Mouse (Mus musculus): ENCODE measurements around the gene H2afy.

Gene H2afy

DNA sequence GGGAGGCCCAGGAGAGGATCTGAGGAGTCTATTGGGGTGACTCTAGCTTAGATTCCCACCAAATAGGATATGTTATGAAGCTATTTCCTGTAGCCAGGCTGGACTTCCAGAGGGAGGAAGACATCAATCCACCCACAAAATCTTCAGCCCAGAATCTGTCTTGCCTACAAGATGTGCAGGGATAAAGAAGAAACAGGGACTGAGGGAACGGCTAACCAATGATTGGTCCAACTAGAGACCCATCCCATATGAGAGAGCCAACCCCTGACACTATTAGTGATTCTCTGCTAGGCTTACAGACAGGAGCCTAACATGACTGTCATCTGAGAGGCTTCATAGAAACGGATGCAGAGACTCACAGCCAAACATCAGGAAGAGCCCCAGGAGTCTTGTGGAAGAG, 7.9 kb upstream of the H2afy start:
- no peak for DNase-seq

DNA sequence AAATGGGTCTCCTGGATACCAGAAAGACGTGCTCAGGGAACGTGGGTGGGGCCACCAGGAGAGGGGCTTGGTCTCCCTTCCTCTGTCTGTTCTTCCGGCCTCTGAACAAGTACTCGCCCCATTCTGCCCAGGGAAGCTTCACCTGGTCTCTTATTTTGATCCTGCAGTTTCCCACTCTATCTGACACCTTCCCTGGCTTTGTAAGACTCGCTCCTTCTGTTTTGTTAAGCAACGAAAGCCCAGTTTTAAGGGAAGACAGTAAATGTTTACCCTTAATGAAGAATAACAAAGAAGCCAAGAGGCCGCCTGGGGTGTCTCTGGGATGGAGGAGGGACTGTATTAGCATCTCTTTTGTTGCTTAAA, 7.0 kb upstream of the H2afy start:
- no peak for DNase-seq

DNA sequence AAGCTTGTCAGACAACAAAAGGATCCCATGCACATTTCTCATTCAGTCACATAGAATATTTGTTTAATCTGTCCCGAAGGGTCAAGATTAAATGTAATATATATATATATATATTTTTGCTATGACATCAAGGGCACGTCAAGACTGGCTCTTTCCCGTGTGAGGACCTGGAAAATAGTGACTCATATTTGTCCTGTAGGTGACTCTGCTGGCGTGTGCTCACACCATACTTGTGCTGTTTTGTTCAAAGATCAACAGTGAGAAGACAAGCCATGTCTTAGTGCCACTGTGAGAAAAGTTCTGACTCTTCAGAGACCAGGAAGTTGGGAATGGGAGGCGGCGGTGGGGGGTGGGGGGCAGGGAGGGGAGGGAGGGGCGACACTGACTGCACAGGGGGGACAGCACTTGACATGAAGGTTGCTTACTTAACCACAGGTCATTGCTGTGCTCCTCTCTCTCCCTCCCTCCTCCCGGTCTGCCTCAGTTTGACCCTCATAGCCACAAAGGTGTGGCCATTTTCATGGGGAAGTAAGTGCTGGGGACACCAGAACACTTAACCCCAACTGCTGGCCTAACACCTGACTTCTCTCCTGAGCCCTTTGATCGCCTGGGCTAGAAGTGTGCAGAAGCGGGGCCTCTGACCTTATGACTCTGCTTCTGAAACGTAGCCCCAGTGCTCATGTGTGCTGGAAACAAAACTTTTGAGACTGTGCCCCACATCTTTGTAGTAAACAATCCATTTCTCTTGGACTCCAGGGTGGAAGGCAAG, 6.4 kb upstream of the H2afy start:
- no peak for DNase-seq

DNA sequence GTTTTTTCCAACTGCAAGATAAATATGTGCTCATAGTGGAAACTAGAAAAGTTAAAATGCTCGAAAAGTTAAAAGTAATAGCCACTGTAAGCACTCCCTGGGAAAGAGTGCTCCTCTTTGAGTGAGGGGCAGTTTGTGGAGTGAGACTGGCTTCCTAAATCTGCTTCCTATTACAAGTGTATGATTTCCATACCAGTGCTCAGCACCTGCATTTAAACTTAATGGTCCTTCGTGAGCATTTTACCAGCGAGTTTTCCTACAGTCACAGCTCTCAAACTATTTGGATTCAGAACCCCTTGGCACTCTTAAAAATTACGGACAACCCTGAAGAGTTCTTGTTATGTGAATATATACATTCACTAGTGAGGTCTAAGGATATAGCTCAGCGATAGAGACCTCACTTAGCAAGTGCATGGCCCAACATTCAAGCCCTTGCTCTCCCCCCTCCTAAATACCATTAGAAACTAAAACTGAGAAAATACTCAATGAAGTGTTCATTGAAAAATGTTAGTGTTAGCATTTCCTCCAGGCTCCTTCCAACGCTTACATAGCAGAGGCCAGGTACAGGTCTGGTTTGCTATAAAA, 3.1 kb upstream of the H2afy start:
- DNase-seq = no peak

DNA sequence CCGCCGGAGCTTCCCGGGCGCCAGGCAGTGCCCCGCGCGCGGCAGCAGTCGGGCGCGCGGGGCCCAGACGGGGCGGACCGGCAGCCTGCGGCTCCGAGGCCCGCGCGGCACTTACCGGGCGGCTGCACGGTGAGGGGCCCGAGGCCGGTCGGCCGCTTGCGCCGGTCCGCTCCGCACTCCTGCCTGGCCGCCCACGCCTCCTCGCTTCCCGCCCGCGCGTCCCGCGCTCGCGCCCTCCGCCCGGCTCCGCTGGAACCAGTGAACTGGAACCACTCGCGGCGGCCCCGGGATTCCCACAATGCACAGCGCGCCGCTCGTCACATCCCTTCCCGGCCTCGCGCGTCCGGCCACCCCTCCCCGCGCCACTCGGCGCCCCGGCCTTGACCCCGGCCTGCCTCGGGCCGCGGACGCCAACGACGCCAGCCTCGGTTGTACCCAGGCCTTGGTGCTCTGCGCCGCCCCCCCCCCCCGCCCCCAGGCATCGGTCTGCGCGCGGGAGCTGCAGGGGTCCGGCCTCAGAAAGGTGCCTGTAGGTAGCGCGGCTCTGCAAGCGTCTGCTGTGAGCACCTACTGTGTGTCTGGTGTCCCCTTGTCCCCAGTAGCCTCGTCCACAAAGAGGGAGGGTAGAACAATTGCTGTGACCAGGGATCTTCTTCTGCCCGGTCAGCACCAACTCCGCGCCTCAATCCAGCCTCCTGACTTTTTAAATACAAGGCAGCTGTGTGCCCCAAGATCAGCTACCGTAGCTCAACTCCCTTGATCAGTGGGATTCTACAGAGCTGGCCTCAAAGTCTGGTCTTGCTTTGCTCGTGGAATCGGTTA, 719 bp downstream of the H2afy start:
- DNase-seq = peak; percentile 93 to 95

DNA sequence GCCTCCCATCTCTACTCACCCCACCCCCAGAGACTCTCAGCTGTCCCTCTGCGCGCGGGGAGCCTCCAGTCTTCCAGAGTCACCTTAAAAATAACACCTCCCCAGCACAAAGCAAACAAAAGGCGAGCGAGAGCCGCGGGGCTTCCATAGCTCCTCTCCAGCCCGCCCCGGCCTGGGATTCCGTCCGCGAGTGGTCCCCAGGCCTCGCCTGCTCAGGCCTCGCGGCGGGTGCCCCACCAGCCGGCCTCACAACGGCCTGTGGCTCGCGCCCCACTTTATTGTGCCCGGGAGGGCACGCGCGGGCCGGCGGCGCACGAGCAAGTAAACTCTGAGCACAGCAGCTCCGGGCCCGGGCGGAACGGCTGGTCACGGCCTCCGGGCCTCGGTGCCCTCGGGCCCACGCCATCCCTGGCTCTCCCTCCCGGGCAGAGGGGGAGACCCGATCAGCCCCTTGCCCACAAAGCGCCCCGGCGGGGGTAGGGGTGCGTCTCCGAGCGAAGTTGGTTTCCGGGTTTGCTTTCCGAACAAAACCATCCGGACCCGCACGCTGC, 1.5 kb downstream of the H2afy start:
- peak; percentile 61 to 62 for DNase-seq

DNA sequence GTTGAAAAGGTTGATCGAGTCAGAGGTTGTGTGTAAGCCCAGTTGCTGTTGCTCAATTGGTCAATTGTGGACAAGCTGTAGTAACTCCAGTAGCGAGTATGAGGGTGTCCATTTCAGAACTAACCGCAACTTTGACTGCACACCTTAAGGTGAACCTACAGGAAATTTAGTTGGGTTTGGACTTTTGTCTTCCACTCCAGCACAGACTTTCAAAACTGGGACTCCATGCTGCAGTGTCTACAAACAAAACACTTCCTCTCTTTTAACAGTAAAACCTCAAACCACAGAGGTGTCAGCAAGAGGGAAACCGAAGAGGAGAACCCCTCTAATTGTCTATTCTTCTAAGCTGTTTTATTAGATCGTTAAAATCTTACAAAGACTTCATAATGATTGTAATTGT, 2.1 kb downstream of the H2afy start:
- DNase-seq = no peak

DNA sequence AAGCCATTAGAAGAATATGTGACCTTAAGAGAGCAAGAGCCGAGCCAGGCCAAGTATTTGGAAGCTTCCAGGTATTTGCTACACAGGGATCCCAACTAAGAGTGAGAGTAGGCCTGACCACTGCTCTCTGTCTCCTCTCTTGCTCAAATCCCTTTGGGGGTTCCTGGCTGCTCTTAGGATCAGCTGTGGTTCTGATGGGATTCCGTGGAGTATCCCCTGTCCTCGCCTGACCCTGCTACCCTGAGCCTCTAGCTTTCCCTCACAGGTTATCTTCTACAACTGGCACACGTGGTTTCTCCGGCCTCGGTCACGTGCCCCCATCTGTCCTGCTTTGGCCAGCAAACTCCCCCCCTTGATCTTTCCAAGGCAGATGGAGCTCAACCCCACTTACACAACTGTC, 3.2 kb downstream of the H2afy start:
- DNase-seq = no peak

DNA sequence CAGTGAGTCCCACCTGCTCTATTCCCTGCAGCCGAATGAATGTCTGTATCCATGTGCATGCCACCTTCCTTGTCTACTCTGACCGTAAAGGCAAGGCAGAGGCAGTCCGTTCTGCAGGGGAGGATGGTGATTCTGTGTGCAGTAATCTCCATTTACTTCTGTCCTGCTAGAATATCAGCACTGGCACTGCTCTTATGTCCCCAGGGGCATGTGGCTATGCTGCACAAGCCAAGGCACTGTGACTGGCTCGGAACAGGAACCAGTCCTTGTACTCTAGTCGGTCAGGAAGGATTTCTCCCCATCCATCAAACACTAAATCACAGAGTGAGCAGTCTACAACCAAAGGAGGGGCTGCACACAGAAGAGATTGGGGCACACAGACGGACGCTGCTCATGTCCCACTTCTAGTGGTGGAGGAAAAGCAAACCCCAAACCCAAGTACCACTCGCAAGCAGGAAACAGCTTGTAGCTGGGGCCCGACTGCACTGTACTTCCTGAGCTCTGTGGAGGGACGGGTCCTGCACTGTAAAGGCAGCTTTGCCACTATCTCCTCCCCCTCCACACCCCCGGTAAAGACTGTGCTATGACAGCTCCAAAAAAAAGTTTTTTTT, 3.7 kb downstream of the H2afy start:
- DNase-seq = no peak

DNA sequence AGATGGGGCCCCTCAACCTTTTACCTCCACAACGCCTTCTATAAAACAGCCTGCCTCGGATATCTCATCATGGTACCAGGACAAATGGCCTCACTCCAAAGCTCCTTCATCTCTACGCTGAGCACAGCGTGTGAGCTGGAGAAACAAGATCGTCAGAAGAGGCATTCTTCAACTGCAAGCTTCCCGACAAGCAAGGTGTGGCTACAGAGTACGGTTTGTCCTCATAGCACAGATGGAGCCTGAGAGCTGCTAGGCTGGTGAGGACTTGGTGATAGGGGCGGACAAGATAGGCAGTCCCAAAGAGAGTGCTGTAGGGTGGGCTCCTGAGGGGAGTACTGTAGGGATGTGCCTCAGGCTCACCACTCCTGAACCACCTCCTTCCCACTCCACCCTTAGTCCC, 5.6 kb downstream of the H2afy start:
- DNase-seq = no peak

DNA sequence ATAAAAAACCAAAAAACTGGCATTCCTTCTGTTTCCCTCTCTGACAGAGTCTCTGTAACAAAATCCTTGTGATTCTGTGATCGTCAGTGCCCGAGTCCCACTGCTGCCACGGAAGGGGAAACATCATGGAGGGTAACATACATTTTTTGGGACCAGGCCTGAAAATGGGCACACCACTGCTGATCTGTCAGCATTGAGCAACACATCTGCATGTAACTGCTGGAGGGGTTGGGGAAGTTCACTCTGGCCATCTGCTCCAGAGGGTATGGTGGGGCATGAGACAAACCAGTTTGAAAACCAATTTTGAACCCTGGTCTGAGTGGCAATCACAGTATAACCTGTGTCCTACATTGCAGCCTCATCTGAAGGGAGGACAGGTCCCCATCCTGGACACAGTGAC, 6.6 kb downstream of the H2afy start:
- DNase-seq = no peak

DNA sequence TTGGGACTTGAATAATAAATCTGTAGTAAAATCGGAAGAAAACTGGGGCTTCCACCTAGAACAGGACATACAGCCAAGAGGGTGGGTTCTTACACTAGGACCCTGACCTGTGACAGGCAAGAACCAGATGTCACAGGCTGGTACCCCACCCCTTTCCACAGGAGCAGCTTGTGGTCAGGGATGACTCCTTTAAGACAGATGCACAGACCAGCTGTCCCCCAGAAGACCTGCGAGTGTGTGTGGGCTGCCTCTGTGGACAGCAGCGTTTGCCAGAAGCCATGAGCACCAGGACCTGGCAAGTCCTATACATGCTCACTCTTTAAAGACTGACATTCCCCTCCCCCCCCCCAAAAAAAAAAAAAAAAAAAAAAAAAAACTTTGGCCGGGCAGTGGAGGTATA, 7.1 kb downstream of the H2afy start:
- DNase-seq = no peak

DNA sequence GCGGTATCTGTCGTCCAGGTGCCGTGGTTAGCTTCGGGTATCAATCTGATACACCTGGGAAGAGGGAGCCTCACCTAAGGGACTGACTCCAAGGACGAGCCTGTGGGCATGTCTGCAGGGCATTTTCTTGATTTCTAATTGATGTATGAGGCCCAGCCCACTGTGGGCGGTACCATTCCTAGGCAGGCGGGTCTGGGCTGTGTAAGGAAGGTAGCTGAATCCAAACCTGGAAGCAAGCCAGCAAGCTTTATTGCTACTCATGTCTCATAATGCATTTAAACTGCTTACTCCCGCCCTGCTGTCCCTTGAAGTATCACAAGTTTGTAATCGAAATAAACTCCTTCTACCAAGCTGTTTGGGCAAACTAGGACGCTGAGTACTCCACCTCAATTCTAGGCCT, 10.5 kb downstream of the H2afy start:
- DNase-seq = no peak

DNA sequence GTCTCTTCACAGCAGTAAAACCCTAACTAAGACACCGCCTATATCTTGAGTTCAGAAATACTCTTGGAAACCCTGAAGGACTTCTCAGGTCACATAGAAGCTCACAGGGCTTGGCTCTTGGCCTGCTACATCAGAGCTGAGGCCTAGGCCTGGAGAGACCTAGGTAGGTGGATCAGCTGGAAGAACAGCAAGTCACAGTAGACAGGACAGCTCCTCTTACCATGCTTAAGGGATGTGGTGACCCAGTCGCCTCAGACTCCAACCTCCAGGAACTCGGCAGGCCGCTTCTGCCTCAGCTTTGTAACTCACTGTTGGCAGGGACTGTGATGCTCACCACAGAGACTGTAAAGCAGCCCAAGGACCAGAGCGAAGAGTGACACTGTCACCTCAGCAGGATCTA, 13.1 kb downstream of the H2afy start:
- DNase-seq = no peak

DNA sequence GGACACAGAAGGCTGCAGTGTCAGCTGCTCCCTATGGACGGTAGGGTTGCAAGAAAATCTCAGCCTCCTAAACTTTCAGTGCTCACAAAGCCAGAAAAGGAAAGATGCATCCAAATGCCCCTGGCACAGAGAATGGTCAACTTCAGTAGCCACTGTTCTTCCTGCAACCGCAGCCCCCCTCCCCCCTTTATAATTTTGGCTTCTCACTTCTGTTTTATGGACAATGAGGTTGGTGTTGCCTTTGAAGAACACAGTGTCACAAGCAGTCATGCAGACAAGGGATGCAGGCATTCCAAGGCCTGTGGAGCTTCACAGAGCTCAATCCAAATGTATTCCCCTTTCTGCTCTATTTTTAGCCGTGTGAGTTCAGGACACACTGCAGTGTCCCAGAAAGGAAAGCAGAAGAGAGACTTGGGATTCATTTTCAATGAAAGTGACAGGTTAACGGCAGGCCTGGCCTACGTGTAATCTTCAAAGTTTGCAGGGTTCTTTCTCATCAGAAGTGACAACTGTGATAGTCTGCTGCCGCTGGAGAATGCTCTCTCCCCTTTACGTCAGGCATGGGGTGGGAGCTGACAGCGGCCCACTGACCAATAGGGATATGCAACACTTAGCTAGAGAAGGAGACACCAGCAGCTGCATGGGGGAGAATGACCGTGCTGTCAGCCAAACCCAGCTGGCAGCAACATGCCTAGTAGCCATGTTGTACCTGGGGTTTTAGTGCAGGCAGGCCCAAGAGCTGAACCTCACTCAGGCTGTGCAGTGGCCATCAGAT, 18.0 kb downstream of the H2afy start:
- peak; percentile 42 to 50 for DNase-seq

DNA sequence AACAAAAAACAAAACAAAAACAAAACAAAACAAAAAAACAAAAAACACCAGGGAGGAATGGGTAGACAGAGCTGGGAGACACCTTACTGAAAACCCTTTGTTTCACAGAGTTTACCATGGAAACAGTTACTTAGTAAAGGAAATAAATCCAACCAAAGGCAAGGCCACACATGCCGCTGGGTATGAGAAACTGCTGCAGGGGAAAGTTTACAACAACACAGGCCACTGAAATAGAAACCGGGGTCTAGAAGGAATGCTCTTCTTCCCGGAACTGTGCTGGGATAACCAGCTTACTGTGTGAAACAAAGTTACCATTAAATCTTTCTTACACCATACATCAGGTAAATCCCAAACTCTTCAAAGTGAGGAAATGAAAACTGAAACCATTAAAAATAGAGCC, 20.3 kb downstream of the H2afy start:
- no peak for DNase-seq

DNA sequence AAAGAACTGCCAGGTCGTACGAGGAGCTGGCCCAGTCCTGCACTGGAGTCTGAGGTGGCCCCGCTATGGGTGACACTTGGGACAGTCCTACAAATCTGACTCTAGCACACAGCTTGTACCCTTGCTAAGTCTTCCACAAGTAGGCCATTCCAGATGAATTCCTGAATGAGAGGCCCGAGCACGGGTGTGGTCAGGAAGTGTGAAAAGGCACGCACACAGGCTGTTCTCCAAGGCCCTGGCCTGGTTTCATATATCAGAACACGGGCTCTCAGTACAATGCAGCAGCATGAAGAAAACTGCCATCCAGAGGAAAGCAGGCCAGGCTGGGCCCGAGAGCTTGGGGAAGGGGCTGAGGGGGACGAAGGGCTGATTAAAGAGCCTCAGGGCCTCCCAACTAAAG, 20.8 kb downstream of the H2afy start:
- no peak for DNase-seq

DNA sequence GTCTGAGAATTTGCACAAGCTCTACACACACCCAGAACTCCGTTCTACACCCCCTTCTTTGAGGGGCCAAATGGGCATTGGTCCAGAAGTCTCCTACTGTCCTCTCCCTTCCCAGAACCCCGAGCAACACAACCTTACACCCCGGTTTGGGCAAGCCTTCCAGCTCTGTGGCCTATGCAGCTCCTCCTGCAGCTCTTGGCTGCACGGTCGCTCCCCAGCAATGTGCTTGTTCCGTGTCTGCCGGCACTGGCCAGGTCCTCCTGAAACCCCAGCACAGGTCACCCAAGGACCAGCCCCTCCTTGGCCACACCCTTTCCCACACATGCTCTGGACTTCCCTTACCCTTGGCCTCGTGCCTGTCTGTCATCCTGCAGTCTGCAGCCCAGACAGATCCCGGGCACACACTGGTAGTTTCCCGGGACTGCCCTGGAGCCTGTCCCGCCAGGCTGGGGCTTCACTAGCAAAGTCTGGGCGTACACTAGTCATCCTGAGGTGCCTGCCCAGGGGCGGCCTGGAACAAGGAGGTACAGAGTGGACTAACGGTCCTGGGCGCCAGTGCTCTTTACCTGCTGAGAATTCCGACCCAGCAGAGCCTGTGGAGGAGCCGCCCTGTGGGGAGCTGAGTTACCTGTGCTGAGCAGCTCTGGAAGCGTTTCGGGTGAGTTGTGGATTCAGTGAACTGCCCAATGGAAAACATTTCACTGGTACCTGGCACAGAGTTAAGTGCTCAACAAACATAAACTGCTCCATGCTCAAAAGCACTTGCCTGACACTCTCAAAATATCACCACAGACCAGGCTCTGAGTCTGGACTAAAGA, 22.5 kb downstream of the H2afy start:
- peak; percentile 58 to 64 for DNase-seq

DNA sequence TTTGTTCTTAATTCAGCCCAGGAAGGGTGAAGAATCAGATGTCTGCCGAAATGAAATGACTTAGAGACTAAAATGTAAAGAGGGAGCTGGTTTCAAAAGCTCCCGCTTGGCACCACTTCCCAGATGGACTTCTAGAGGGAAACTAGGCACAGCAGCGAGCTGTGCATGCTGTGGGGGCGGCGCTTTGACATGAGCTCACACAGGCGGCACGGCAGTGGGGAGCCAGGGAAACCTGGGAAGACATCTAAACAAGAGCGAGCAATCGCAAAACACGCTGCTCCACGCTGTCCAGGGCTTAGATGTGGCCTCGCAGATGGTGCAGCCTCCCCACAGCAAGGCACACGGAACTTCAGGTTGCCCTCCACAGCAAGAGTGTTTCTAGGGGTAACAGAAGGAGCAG, 23.2 kb downstream of the H2afy start:
- peak in 1 of 2 experiments; percentile 72 for DNase-seq

DNA sequence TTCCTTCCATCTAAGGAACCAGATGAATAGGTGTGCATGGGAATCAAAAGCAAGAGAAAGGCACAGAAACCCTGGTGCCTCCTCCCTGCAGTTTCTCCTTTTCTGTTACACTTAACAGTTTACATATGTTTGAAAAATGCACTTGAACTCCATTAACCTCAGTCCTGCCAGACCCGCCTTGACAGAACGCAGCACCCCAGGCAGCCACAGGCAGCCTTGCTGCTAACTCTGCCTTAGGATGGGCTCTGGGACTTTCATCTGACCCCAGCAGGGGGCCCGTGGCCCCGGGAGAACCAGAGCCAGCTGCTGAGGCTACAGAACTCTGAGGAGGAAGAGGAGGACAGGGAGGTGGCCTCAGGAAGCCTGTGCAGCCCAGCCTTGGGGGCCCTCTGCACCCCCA, 23.7 kb downstream of the H2afy start:
- DNase-seq = peak in 1 of 2 experiments; percentile 35

DNA sequence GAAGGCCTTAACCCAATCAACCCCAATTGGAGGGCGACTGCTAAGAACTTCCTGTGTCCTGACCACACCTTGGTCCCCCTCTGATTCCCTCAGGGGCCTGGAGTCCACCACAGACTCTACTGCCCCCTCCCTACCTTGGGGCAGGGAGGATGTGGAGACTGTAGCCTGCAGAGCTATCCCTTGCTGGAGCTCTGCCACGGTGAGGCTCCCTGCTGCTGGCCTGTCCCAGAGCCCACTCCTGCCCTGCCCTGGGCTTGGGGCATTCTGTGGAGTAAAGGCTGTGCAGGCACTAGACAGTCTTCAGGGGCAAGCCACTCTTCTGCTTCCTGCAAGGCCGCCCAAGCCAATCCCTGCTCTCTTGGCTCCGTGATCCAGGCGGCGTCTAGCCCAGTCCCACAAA, 24.6 kb downstream of the H2afy start:
- DNase-seq = peak; percentile 45 to 63

Measured in cerebellum, postnatal 25 days (tissue).